Comparison of ENCODE assay signal across 19 mouse cellular contexts in genomic region chr7:73402671-73403070, GRCm38 (mm10). TPM values are rescaled to one million over a fixed set of nuclear protein-coding genes. Genes with fewer than 3 reads are reported as not detected.
DNase-seq lines count a peak whose midpoint lies in the region; ATAC-seq lines count a peak whose summit lies in the region.
"Had no signal": no experiment of that assay in that cellular context is flagged by ENCODE, and none has a peak within 500 bp of the region (broad histone marks: within the 10 kb centered on the region; RNA-seq: fewer than 3 reads in every experiment).

No protein-coding gene starts in this region.

- DNase-seq in forebrain, embryonic 14.5 days (ENCODE audit: low spot score) = no peak
- no peak for DNase-seq in kidney, postnatal 4 days
- DNase-seq in limb, embryonic 10.5 days (ENCODE audit: low spot score) = no peak
- no peak for DNase-seq in layer of hippocampus, adult 11-12 months (ENCODE audit: low spot score)
- DNase-seq: adrenal gland, postnatal 10 days; B cell, adult 2 months; cerebellum, adult 9-10 months; heart, adult 11 months; lung, adult 2 months; retina, postnatal 1 day; thymus, postnatal 36 days had no signal

- H3K4me2 ChIP-seq in forebrain, embryonic 14.5 days (ENCODE audit: low read length) = no peak overlapping the region
- H3K4me2 ChIP-seq in forebrain, embryonic 16.5 days (ENCODE audit: low read length) = no peak overlapping the region
- H3K4me2 ChIP-seq in kidney, embryonic 15.5 days = no peak overlapping the region
- no peak overlapping the region for H3K4me2 ChIP-seq in neural tube, embryonic 14.5 days (ENCODE audit: low read depth, low read length)
- H3K4me2 ChIP-seq: intestine, embryonic 15.5 days; limb, embryonic 15.5 days had no signal

- no peaks in the 10 kb centered on the region for H3K27me3 ChIP-seq in forebrain, embryonic 14.5 days (replicated peaks; ENCODE audit: control insufficient read depth, insufficient read depth, low read length)
- H3K27me3 ChIP-seq in forebrain, embryonic 16.5 days (replicated peaks; ENCODE audit: control insufficient read depth, insufficient read depth, low read length) = no peaks in the 10 kb centered on the region
- no peaks in the 10 kb centered on the region for H3K27me3 ChIP-seq in kidney, embryonic 15.5 days
- H3K27me3 ChIP-seq in limb, embryonic 10.5 days (ENCODE audit: low read depth, poor library complexity, severe bottlenecking) = peaks cover 11% of the 10 kb centered on the region; the same call in 1 of the 2 replicates
- no peaks in the 10 kb centered on the region for H3K27me3 ChIP-seq in neural tube, embryonic 14.5 days (ENCODE audit: control insufficient read depth, insufficient read depth, low read length)
- H3K27me3 ChIP-seq: intestine, embryonic 15.5 days; limb, embryonic 15.5 days had no signal

- H3K36me3 ChIP-seq in forebrain, embryonic 14.5 days (ENCODE audit: control insufficient read depth, insufficient read depth, low read length) = peaks cover 30% of the 10 kb centered on the region
- H3K36me3 ChIP-seq in forebrain, embryonic 16.5 days (ENCODE audit: control insufficient read depth, insufficient read depth) = peaks cover 5% of the 10 kb centered on the region; the same call in 1 of the 2 replicates
- H3K36me3 ChIP-seq in kidney, embryonic 15.5 days = peaks cover 20% of the 10 kb centered on the region
- H3K36me3 ChIP-seq in limb, embryonic 10.5 days = peaks cover 61% of the 10 kb centered on the region
- H3K36me3 ChIP-seq in neural tube, embryonic 14.5 days (ENCODE audit: control insufficient read depth, insufficient read depth, low read length) = peaks cover 10% of the 10 kb centered on the region; the same call in 1 of the 2 replicates

- no peak for ATAC-seq in forebrain, embryonic 14.5 days
- ATAC-seq in forebrain, embryonic 16.5 days = no peak
- ATAC-seq in kidney, embryonic 15.5 days (replicated peaks; ENCODE audit: low FRiP score) = peak; percentile 47
- ATAC-seq in neural tube, embryonic 14.5 days (ENCODE audit: low read depth) = no peak
- ATAC-seq in megakaryocyte-erythroid progenitor cell, adult 5-6 weeks (replicated peaks; ENCODE audit: low FRiP score, low TSS enrichment, poor library complexity, severe bottlenecking) = no peak
- ATAC-seq: intestine, embryonic 15.5 days had no signal

- peak overlapping the region; percentile 39; the same call in 1 of the 2 replicates for H3K27ac ChIP-seq in forebrain, embryonic 14.5 days (ENCODE audit: low read depth, low read length)
- no peak overlapping the region; the same call in 1 of the 2 replicates for H3K27ac ChIP-seq in forebrain, embryonic 16.5 days (ENCODE audit: low read length)
- 0 out of 2 replicates have a peak overlapping the region, but pooled peaks have one; percentile 4 for H3K27ac ChIP-seq in kidney, embryonic 15.5 days
- H3K27ac ChIP-seq in limb, embryonic 10.5 days = 0 out of 2 replicates have a peak overlapping the region, but pooled peaks have one; percentile 44
- H3K27ac ChIP-seq in neural tube, embryonic 14.5 days (ENCODE audit: low read depth, low read length) = 0 out of 2 replicates have a peak overlapping the region, but pooled peaks have one; percentile 22
- H3K27ac ChIP-seq: intestine, embryonic 15.5 days; limb, embryonic 15.5 days; macrophage had no signal

- H3K9me3 ChIP-seq in forebrain, embryonic 14.5 days (replicated peaks; ENCODE audit: control insufficient read depth, low read length) = no peaks in the 10 kb centered on the region
- H3K9me3 ChIP-seq in forebrain, embryonic 16.5 days (ENCODE audit: control insufficient read depth, low read length) = no peaks in the 10 kb centered on the region
- H3K9me3 ChIP-seq in kidney, embryonic 15.5 days (replicated peaks) = no peaks in the 10 kb centered on the region
- no peaks in the 10 kb centered on the region for H3K9me3 ChIP-seq in limb, embryonic 10.5 days (replicated peaks)
- H3K9me3 ChIP-seq in neural tube, embryonic 14.5 days (ENCODE audit: control insufficient read depth, low read length) = no peaks in the 10 kb centered on the region
- H3K9me3 ChIP-seq: intestine, embryonic 15.5 days; limb, embryonic 15.5 days had no signal

- H3K4me1 ChIP-seq in forebrain, embryonic 14.5 days (ENCODE audit: control insufficient read depth, insufficient read depth, low read length) = peaks cover 27% of the 10 kb centered on the region
- H3K4me1 ChIP-seq in forebrain, embryonic 16.5 days (replicated peaks; ENCODE audit: control insufficient read depth, insufficient read depth, low read length) = peaks cover 39% of the 10 kb centered on the region
- peaks cover 56% of the 10 kb centered on the region for H3K4me1 ChIP-seq in kidney, embryonic 15.5 days
- peaks cover 64% of the 10 kb centered on the region for H3K4me1 ChIP-seq in limb, embryonic 10.5 days
- peaks cover 39% of the 10 kb centered on the region for H3K4me1 ChIP-seq in neural tube, embryonic 14.5 days (ENCODE audit: control insufficient read depth, insufficient read depth, low read length)

- WGBS in forebrain, embryonic 14.5 days = 68% methylated on average over 1 of the region's 1 CpGs
- 92% methylated on average over 1 of the region's 1 CpGs for WGBS in forebrain, embryonic 16.5 days
- WGBS in kidney, embryonic 15.5 days = 57% methylated on average over 1 of the region's 1 CpGs
- WGBS in limb, embryonic 10.5 days = 45% methylated on average over 1 of the region's 1 CpGs
- WGBS in neural tube, embryonic 14.5 days = 56% methylated on average over 1 of the region's 1 CpGs

- no peak overlapping the region for H3K4me3 ChIP-seq in forebrain, embryonic 14.5 days (ENCODE audit: low read depth, low read length)
- H3K4me3 ChIP-seq in forebrain, embryonic 16.5 days (replicated peaks; ENCODE audit: low read length) = no peak overlapping the region
- no peak overlapping the region for H3K4me3 ChIP-seq in kidney, embryonic 15.5 days (replicated peaks)
- no peak overlapping the region for H3K4me3 ChIP-seq in limb, embryonic 10.5 days
- H3K4me3 ChIP-seq in neural tube, embryonic 14.5 days (ENCODE audit: low read depth, low read length) = no peak overlapping the region
- H3K4me3 ChIP-seq: erythroblast, embryonic 14.5 days; intestine, embryonic 15.5 days; limb, embryonic 15.5 days had no signal

- no peak overlapping the region for H3K9ac ChIP-seq in forebrain, embryonic 14.5 days (ENCODE audit: low read length)
- H3K9ac ChIP-seq in forebrain, embryonic 16.5 days (replicated peaks; ENCODE audit: low read depth, low read length) = no peak overlapping the region
- H3K9ac ChIP-seq in kidney, embryonic 15.5 days = no peak overlapping the region
- H3K9ac ChIP-seq in neural tube, embryonic 14.5 days (replicated peaks; ENCODE audit: low read depth, low read length) = no peak overlapping the region
- H3K9ac ChIP-seq: intestine, embryonic 15.5 days; limb, embryonic 15.5 days had no signal

RNA-seq across cellular contexts. Expression of gene Rgma, which starts 27.4 kb away (rescaled TPM):
- polyA plus RNA-seq in forebrain, embryonic 14.5 days (2014; fragmentation: Nextera tagmentation; extraction: Ambion mirVana) = 20.6 and 23.6 TPM in 2 replicates
- polyA plus RNA-seq in forebrain, embryonic 16.5 days (2015; fragmentation: Nextera tagmentation; extraction: Ambion mirVana) = 22.2 and 23.1 TPM in 2 replicates
- polyA plus RNA-seq in kidney, embryonic 15.5 days (2015; fragmentation: Nextera tagmentation; extraction: Ambion mirVana) = 11.7 and 13.7 TPM in 2 replicates
- polyA plus RNA-seq in limb, embryonic 10.5 days (2016; fragmentation: Nextera tagmentation; extraction: Ambion mirVana) = 20.1 and 26.8 TPM in 2 replicates
- 46.6 and 58.4 TPM in 2 replicates for polyA plus RNA-seq in neural tube, embryonic 14.5 days (2014; fragmentation: Nextera tagmentation; extraction: Ambion mirVana)
- total RNA-seq in megakaryocyte-erythroid progenitor cell, adult 5-6 weeks (2014; fragmentation: Nextera tagmentation) = not detected in 2 replicates
- not detected in 2 replicates for total RNA-seq in megakaryocyte-erythroid progenitor cell, adult 5-6 weeks (2017)
- polyA plus RNA-seq: erythroblast, embryonic 14.5 days; macrophage had no signal
